Mouse (Mus musculus) right cerebral cortex, postnatal 4 days (tissue): ENCODE measurements around the gene Nek5.
A peak's percentile ranks its signal among the peaks of the same experiment; 100 is the strongest.

Source experiments
- DNase-seq: peaks from one replicate; pipeline ENCODE4 v3.0.0-alpha.2; 2022

The Nek5 gene

GRCm38 (mm10) chr8:22079313-22080007, 45.4 kb downstream of the Nek5 start:
- no peak for DNase-seq

GRCm38 (mm10) chr8:22061126-22061525, 63.7 kb downstream of the Nek5 start:
- no peak for DNase-seq

DNA sequence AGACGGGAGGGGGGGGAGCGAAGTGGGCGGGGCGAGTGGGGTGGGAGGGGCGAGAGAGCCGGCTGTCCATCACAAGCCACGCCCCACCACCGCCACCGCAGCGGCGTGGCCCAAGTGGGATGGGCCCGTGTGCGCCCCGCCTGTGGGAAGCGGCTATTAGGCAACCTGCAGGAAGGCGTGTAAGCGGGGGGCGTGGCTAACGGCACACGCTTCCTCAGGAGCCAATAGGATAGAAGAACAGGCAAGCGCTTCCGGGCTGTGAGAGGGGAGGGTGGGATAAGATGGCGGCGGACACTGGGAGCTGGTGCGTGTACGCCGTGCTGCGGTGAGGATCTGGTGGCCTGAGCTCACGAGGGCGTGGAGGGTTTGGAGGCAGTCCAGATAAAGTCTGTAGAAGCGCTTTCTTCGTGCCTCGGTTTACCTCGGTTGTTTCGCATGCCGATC, 64.4 kb downstream of the Nek5 start, which contains the start of gene Alg11:
Gene Alg11, plus strand, starts transcription at position 276 of the 444 bp plus-strand sequence.
- peak; percentile 95 for DNase-seq

- DNase-seq, result no peak
Measured at GRCm38 (mm10) chr8:22059821-22060445, 64.9 kb downstream of the Nek5 start, which contains the start of gene Atp7b. Gene Atp7b, minus strand, starts transcription at chr8:22060305.

DNA sequence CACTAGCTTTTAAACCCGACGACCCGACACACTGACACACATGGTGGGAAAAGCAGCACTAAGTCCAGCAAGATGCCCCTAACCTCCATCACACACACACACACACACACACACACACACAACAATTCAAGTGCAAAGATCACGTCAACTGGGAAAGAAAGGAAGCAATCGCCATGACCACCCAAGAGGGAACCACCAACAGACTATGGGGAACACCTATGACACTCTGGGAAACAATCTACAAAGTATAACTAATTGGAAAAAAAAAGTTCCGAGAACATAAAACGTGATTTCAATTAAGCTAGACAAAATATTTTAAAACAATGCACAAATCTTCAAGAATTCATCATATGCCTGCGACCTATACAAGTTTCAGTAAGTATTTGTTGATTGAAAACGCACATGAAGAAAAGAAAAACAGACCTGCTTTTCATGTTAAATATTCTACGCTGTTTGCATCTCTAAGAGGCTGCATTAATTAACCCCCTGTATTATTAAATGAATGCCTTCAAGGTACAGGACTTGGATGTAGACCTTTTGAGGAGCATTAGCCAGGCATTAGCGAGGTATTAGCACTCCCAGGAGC, 65.6 kb downstream of the Nek5 start:
- DNase-seq, result no peak

DNA sequence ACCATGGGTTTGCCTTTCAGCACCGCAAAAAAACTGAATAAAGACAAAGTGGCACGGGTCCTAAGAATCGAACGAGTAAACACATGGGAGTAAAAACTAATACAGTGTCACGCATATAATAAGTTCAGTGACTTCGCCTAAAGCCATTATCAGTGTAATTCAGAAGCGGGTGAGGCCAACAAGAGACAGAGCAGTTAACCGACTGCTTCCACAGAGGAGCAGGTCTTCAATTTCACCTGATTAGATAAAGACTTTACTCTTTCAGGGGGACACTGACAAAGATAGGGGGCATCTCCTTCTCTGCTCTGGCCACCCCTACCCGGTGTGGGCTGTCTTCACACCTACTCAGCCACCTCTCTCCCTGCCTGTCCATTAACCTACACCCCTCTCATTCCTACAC, 66.5 kb downstream of the Nek5 start:
- DNase-seq, result no peak

GRCm38 (mm10) chr8:22056850-22057249, 68.0 kb downstream of the Nek5 start:
- DNase-seq, result no peak

GRCm38 (mm10) chr8:22055492-22055877, 69.4 kb downstream of the Nek5 start:
- DNase-seq, result no peak

DNA sequence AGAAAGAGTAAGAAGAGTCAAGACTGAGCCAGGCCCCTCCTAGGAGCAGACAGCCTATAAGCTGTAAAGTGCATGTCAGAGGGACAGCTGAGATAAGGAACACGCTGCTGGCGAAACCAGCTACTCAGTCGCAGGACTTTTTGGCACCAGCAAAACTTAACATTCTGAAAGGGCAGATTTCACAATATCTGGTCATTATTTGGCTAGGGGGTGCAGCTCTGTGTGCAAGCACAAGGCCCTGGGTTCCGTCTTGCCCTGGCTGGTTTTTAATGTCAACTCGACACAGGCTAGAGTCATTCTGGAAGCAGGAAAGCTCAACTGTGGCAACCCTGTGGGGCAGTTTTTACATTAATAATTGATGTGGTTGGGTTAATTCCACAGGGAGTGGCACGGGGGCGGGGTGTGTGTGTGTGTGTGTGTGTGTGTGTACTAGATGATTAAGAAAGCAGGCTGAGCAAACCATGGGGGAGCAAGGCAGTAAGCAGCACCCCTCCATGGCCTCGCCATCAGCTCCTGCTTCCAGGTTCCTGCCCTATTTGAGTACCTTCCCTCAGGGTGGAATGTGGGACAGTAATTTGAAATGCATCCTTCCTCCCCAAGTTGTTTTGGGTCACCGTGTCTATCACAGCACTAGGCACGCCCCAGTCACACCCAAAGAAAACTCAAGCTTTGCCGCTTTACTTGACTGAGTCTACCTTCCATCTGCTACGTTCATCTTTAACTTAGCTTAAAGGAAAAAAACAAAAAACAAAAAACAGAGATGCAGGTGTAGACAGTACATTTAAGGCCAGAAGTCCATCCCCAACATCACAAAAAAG, 70.0 kb downstream of the Nek5 start:
- no peak for DNase-seq

DNA sequence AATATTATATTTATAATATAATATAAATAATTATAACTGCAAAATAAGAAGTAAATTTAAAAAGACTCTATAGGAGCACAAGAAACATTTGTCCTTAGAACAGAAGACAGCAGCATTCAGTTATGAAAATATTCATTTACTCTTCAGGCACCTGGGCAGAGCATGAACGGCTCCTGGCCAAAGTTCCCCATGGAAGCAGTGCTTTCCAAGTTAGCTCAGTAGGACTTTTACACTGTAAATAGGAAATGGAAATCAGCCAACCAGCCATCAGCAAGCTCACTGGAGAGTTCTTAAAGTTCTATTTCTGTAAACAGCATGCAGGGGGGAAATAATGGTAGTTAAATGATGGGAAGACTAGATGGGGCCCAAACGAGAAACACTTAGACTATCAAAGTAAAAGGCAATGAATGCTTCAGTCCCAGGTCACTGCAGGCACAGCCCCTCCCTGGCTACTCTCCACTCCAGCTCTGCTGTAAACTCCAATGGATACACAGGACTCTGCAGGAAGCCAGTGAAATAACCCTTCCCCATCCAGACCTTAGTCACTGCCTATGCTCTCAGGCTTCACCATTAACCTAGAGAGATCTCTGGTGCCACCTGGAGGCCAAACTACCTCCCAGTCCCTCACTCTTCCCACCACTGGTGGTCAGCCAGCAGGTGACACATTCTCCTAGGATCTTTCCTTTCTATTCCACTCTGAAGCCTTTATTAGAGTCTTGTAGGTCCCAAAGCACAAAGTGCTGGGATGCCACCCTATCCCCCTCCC, 77.0 kb downstream of the Nek5 start:
- peak; percentile 47 for DNase-seq

DNA sequence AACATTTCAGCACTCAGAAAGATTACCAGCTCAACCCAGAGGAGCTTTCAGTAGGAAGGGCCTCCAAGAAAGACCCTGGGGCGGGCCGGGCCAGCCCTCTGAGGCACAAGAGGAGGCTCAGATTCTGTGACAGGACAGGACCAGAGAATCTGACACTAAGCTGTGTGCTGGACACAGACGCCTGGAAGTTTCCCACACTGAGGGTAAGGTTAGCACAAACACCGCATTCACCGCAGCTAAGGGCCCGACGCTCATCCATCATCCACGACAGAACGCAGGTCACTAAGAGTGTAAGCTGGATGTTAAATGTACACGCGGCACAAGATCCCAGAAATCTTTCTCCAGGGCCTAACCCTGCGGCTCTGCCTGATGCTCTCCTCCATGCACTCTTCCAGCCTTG, 81.1 kb downstream of the Nek5 start:
- DNase-seq, result no peak

DNA sequence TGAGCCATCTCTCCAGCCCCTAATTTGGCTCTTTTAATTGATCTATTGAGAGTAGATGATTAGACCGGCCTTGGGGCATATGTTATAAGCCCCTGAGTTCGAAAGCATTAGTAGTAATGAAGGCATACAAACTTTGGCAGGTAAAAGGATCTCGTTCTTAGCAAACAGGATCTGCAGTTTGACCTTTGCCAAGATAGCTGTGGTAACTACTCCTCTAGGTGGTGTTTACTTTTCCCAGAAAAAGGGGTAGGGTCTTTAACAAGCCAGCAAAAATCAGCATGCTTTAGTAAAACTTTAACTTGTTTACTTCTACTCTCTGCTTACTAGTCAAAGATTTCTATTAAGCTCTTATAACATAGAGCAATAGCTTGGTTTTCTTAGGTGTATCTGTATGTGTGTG, 82.3 kb downstream of the Nek5 start:
- no peak for DNase-seq

DNA sequence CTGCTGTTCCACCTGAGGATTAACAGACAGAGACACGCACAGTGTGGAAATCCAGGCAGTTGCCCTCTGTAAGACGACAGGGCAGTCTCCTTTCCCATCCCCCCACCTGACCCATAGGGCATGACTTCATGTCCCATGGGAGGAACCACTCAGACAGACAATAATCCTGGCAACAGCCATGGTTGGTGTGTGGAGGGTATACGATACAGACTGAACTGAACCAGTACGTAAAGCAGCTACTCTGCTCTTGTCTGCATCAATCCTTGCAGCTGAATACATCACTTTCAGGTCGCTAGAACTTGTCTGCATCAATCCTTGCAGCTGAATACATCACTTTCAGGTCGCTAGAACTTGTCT, 84.7 kb downstream of the Nek5 start:
- no peak for DNase-seq

GRCm38 (mm10) chr8:22039468-22040152, 85.2 kb downstream of the Nek5 start:
- DNase-seq, result no peak

DNA sequence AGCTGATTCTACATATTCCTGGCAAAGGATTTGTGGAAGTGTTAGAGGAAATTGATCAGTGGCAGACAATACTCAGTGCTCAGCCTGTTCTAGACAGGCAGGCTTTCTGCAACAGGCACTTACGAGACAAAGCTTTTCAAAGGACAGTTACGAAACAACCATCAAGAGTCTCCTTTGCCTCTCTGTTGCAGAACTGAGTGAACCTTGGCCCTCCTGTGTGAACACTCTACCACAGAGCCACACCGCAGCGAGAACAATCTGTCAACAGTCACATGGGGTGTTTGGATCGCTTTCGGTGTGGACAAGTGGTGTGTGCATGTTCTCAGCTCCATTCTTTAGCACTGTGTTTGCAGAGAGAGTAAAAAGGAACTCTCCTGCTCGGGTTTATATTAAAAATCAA, 87.8 kb downstream of the Nek5 start:
- DNase-seq, result no peak

- DNase-seq, result no peak
Measured at GRCm38 (mm10) chr8:22036137-22036536, 88.7 kb downstream of the Nek5 start.

GRCm38 (mm10) chr8:22030990-22031389, 93.9 kb downstream of the Nek5 start:
- no peak for DNase-seq

DNA sequence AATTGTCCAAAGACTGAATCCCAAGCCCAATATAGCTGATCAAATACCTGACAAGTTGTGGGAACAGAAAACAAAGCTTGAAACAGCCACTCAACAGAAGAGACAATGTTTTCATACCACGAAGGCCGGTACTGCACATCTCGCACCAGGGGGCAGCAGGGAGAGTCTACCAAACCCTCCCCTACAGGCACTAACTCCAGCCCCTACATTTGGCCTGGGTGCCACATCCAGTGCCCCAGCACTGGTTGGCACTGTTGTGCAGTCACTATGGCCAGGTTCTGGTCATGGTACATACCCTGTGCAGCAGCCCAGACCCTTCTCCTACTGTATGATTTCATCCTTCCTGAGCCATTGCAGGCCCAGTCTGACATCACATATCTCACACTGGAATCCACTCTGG, 95.9 kb downstream of the Nek5 start:
- DNase-seq, result no peak

DNA sequence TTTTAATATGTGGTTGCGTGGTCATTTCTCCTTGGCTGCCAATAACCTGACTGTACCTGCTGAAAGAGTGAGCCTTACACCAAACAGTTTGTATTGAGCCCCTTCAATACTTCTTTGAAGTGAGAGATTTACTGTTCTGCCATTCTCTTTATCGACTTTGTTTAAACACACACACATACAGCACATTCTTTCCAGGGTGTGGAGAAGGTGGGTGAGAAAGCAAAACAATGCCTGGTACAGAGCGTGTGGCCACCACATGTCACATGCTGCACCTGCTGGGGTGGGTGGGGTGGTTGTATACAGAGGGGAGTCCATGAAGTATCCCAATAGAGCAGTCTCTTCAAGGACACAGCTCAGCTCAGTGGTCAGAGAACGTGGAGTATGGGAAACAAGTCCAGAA, 99.6 kb downstream of the Nek5 start:
- DNase-seq, result no peak
